Mouse (Mus musculus) hindbrain, embryonic 16.5 days (tissue): ENCODE data around the gene Tspyl2. TPM values are rescaled to one million over a fixed set of nuclear protein-coding genes. Genes with fewer than 3 reads are reported as not detected.
A peak's percentile ranks its signal among the peaks of the same experiment; 100 is the strongest.

Experiments used
- ATAC-seq: fragments of 200-750 bp; cut with Nextera tagmentation; 2 replicates; pipeline ENCODE4 v1.8.0; 2017; ENCODE audit warnings: moderate TSS enrichment, moderate library complexity
- H3K27ac ChIP-seq: fragments of 300-500 bp; sonication (generic); 2 replicates; pipeline ENCODE4 v1.5.1; 2014; ENCODE audit warnings: low read depth, mild to moderate bottlenecking, control low read depth, low read length, moderate library complexity
- H3K27me3 ChIP-seq: fragments of 300-500 bp; sonication (generic); replicated peaks from 2 replicates; pipeline ENCODE4 v1.6.1; 2014; ENCODE audit warnings: low read length; ENCODE audit not compliant: control insufficient read depth, insufficient read depth
- H3K36me3 ChIP-seq: fragments of 300-500 bp; sonication (generic); 2 replicates; pipeline ENCODE4 v1.6.1; 2014; ENCODE audit warnings: mild to moderate bottlenecking, low read length, moderate library complexity, mixed read lengths; ENCODE audit not compliant: control insufficient read depth, insufficient read depth
- H3K4me1 ChIP-seq: fragments of 300-500 bp; sonication (generic); 2 replicates; pipeline ENCODE4 v1.6.1; 2014; ENCODE audit warnings: low read depth, low read length; ENCODE audit not compliant: control insufficient read depth, insufficient read depth
- H3K4me2 ChIP-seq: fragments of 300-500 bp; sonication (generic); 2 replicates; pipeline ENCODE4 v1.6.1; 2014; ENCODE audit warnings: mild to moderate bottlenecking, low read length, control low read depth, moderate library complexity
- H3K4me3 ChIP-seq: fragments of 300-500 bp; sonication (generic); 2 replicates; pipeline ENCODE4 v1.5.1; 2014; ENCODE audit warnings: mild to moderate bottlenecking, low read length, control low read depth, moderate library complexity
- H3K9ac ChIP-seq: fragments of 300-500 bp; sonication (generic); 2 replicates; pipeline ENCODE4 v1.6.1; 2014; ENCODE audit warnings: low read depth, mild to moderate bottlenecking, control low read depth, low read length, moderate library complexity
- H3K9me3 ChIP-seq: fragments of 300-500 bp; sonication (generic); 2 replicates; pipeline ENCODE4 v1.6.1; 2014; ENCODE audit warnings: mild to moderate bottlenecking, low read length, moderate library complexity; ENCODE audit not compliant: control insufficient read depth
- WGBS: fragments of 180-500 bp; shearing (Covaris S2); extraction: QIAGEN DNeasy Blood & Tissue Kit; methylation state at CpG from one replicate; pipeline ENCODE4 v1.1.7; 2014; 5-methylcytosine and 5-hydroxymethylcytosine counted together
- polyA plus RNA-seq: library from polyadenylated mRNA; unstranded; fragments of >200 nt; fragmentation: Nextera tagmentation; extraction: Ambion mirVana; gene quantifications from 2 replicates; pipeline ENCODE4 v1.2.1, GENCODE M21; 2015

Gene Tspyl2
- polyA plus RNA-seq: 58.2 and 59.7 TPM in 2 replicates

DNA sequence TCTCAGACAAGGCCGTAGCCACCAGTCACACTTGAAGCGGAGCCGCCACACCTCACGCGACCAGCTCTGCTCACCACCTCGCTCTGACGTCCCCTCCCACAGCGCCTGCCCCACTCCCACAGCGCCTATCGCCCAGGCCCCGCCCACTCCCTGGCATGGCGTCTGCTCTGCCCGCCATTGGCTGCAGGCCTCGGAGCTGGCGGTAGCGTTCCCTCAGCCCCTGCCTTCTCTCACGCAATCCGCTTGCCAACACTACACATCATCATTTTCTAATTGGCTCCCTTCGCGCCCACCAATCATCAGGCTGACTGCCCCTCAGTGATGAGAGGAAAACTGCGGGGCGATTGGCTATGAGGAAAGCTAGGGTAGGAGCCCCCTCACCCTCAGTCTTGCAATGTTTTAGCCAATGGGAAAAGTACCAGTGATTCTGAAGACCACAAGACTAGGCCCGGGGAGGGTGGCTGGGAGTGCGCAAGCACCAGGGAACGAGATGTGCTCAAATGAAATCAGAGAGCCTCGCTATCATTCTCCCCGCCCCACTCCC, at the start of gene Tspyl2:
Gene Tspyl2 (minus strand): TSS at position 68 of the 544 bp plus-strand sequence.
- peaks cover 32% of the 10 kb centered on the region for H3K27me3 ChIP-seq
- peak within 1 kb of the TSS; percentile 90 for H3K27ac ChIP-seq
- H3K4me3 ChIP-seq: peak within 1 kb of the TSS; percentile 59
- H3K4me1 ChIP-seq: peaks cover 8% of the 10 kb centered on the region
- peak; percentile 97 for ATAC-seq
- H3K36me3 ChIP-seq: 0 out of 2 replicates have a peak, but pooled peaks cover 3% of the 10 kb centered on the region
- H3K9me3 ChIP-seq: no peaks in the 10 kb centered on the region
- 11% methylated on average over 26 of the region's 27 CpGs for WGBS
- peak within 1 kb of the TSS; percentile 83 for H3K9ac ChIP-seq
- H3K4me2 ChIP-seq: peak within 1 kb of the TSS; percentile 71

DNA sequence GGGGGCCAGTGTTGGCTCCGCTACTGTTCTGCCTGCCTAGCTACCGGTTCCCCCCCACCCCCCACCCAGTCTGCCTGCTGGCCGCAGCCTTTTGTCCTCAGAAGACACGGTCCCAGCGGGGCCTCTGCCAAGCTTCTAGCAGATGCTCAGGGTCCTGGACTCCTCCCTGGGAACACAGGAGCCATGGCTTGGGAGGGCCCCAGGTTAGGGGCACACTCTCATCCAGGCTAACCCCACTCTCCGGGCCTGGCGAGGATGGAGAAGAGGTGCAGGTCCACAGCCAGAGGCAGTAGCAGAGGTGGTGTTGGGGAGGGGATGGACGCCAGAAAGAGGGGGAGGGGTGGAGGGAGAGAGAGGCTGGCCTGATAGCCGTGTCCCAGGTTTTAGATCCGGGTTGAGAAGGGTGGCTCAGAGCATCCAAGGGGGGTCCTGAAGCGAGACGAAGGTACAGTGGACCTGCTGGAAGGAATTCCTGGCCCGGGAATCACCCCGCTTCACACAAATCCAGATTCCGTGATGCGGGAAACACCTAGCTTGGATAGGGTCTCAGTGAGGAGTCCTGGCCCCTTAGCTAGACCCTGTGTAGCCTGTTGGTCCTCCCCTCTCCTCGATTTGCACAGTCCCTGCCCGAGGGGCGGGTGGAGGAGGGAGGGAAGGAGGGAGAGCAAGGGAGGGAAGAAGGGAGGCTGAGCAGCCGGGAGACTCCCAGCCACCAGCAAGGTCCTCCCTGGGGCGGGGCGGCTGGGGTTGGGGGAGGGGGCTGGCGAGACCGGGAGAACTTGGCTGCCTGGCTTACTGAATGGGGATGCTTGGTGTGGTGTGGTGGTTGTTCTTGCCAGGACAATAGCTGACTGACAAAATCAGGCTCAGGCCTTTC, 26.4 kb upstream of the Tspyl2 start, which contains the start of gene Gpr173:
Gene Gpr173 (minus strand): TSS at position 308 of the 877 bp plus-strand sequence.
- no peaks in the 10 kb centered on the region for H3K36me3 ChIP-seq
- H3K27me3 ChIP-seq: peaks cover 4% of the 10 kb centered on the region; the same call in 1 of the 2 replicates
- peak within 1 kb of the TSS; percentile 71 for H3K9ac ChIP-seq
- WGBS: 10% methylated on average over 21 of the region's 24 CpGs
- H3K9me3 ChIP-seq: no peaks in the 10 kb centered on the region
- H3K4me2 ChIP-seq: peak within 1 kb of the TSS; percentile 48
- H3K4me3 ChIP-seq: peak within 1 kb of the TSS; percentile 53
- H3K4me1 ChIP-seq: peaks cover 5% of the 10 kb centered on the region; the same call in 1 of the 2 replicates
- peak within 1 kb of the TSS; percentile 86 for H3K27ac ChIP-seq
- peak; percentile 97 for ATAC-seq

DNA sequence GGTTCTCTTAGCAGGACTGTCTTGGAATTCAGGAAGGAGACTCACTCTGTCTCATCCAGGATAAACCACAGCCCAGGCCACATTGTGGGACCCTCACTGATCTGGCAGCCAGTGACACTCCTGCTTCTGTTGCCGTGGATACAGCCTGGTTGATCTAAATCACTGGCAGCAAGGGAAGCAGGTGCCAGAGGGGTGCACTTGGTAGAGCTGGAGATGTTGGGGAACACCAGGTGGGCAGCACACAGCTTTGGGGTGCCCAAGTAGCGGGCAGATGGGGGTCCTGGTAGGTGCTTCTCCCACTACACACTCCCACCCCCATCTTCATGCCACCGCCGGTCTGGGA, 25.8 kb upstream of the Tspyl2 start:
- H3K27me3 ChIP-seq: peaks cover 4% of the 10 kb centered on the region; the same call in 1 of the 2 replicates

DNA sequence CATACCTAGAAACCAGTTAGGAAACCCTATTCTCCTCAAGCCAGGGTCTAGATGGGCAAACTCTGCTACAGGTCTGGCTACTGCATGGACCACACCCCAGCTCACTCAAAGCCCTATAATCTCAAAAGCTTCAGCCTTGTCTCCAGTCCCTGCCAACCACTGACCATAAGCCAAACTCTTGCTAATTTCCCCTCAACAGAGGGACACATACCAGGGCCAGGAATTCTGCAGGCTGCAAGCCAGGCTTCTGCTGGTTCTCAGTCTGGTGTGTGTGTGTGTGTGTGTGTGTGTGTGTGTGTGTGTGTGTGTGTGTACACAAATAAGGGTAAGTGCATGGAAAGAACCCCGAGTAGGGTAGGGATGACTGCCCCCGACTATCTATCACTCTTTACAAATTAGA, 24.2 kb upstream of the Tspyl2 start:
- H3K4me2 ChIP-seq: peak overlapping the region; percentile 48
- ATAC-seq: no peak
- H3K9me3 ChIP-seq: no peaks in the 10 kb centered on the region
- H3K9ac ChIP-seq: no peak overlapping the region
- no peaks in the 10 kb centered on the region for H3K36me3 ChIP-seq
- H3K4me3 ChIP-seq: peak overlapping the region; percentile 24
- peaks cover 5% of the 10 kb centered on the region; the same call in 1 of the 2 replicates for H3K4me1 ChIP-seq
- peaks cover 4% of the 10 kb centered on the region; the same call in 1 of the 2 replicates for H3K27me3 ChIP-seq
- H3K27ac ChIP-seq: no peak overlapping the region
- WGBS: 57% methylated on average over 1 of the region's 2 CpGs

More for the DNA sequence above, 25.8 kb upstream of the Tspyl2 start:
- peak overlapping the region; percentile 53 for H3K4me3 ChIP-seq
- ATAC-seq: peak; percentile 44
- peak overlapping the region; percentile 71 for H3K9ac ChIP-seq
- H3K4me2 ChIP-seq: peak overlapping the region; percentile 48
- WGBS: 20% methylated on average over 3 of the region's 4 CpGs
- H3K27ac ChIP-seq: peak overlapping the region; percentile 86
- peaks cover 5% of the 10 kb centered on the region; the same call in 1 of the 2 replicates for H3K4me1 ChIP-seq
- H3K9me3 ChIP-seq: no peaks in the 10 kb centered on the region
- H3K36me3 ChIP-seq: no peaks in the 10 kb centered on the region

DNA sequence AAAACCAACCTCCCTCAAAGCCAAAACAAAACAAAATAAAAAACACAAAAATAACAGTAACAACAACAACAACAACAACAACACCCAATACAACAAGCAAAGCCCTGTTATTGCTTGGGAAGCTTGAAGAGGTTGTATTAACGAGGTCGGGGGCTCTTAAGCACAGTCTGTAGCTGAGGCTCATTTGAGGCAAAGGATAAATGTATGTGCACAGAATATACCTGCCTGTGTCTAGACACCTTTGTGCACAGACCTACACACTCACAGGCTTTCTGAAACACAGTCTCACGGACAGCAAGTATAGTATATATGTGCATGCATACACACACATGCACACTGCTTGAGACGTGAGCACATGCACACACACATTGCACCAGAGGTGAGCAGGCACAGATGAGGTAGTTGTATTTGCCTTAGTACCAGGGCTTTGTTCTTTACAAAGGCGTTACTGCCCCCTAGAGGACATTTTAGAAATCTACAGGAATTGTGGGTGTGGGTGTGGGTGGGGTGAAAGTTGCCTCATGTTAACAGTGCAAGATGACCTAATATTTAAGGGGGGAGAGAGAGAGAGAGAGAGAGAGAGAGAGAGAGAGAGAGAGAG, 10.4 kb upstream of the Tspyl2 start:
- H3K4me1 ChIP-seq: no peaks in the 10 kb centered on the region
- H3K4me3 ChIP-seq: no peak overlapping the region
- ATAC-seq: peak; percentile 83
- no peak overlapping the region for H3K27ac ChIP-seq
- H3K36me3 ChIP-seq: no peaks in the 10 kb centered on the region
- H3K27me3 ChIP-seq: 0 out of 2 replicates have a peak, but pooled peaks cover 5% of the 10 kb centered on the region
- H3K9me3 ChIP-seq: no peaks in the 10 kb centered on the region
- H3K9ac ChIP-seq: no peak overlapping the region
- 20% methylated on average over 5 of the region's 5 CpGs for WGBS
- no peak overlapping the region for H3K4me2 ChIP-seq

DNA sequence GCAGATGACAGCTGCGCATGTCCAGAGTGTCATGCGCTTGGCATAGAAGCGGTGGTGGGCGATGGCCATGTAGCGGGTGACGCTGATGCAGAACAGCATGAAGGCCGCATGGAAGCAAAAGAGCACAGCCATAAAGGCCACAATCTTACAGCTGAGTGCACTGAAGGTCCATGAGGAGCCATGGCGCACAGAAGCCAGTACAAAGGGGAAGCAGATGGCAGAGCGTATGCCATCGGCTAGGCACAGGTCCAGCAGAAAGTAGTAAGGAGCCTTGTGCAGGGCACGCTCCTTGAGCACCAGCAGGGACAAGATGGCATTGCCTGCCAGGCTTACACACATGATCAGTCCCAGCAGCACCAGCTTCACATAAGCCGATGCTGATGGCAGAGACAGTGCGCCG, 4.8 kb upstream of the Tspyl2 start:
- no peak overlapping the region for H3K9ac ChIP-seq
- 86% methylated on average over 14 of the region's 14 CpGs for WGBS
- no peaks in the 10 kb centered on the region for H3K4me1 ChIP-seq
- no peaks in the 10 kb centered on the region for H3K9me3 ChIP-seq
- H3K27me3 ChIP-seq: peaks cover 28% of the 10 kb centered on the region
- ATAC-seq: no peak
- no peak overlapping the region for H3K27ac ChIP-seq
- H3K36me3 ChIP-seq: no peaks in the 10 kb centered on the region
- no peak overlapping the region for H3K4me2 ChIP-seq
- H3K4me3 ChIP-seq: no peak overlapping the region

DNA sequence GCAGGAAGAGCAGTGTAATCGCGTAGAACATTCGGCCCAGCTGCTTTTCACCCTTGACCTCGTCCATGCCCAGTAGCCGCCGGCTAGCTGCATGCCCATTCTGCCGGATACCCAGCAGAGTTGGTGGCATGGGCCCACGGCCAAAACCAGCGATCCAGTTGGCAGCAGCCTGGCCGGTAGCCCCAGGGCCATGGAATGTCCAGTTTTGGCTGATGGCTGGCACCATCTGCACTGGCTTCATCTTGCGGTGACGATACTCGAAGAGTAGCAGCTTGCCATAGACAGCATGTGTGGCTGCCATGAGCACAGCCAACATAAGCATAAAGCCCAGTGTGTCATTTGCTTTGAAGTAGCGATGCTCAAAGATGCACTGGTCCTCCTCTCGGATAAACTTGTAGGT, 4.4 kb upstream of the Tspyl2 start:
- peak overlapping the region; percentile 17; the same call in 1 of the 2 replicates for H3K27ac ChIP-seq
- no peak overlapping the region for H3K4me3 ChIP-seq
- no peaks in the 10 kb centered on the region for H3K4me1 ChIP-seq
- H3K4me2 ChIP-seq: no peak overlapping the region
- H3K9me3 ChIP-seq: no peaks in the 10 kb centered on the region
- ATAC-seq: no peak
- H3K36me3 ChIP-seq: no peaks in the 10 kb centered on the region
- 89% methylated on average over 15 of the region's 15 CpGs for WGBS
- no peak overlapping the region for H3K9ac ChIP-seq
- peaks cover 28% of the 10 kb centered on the region for H3K27me3 ChIP-seq

DNA sequence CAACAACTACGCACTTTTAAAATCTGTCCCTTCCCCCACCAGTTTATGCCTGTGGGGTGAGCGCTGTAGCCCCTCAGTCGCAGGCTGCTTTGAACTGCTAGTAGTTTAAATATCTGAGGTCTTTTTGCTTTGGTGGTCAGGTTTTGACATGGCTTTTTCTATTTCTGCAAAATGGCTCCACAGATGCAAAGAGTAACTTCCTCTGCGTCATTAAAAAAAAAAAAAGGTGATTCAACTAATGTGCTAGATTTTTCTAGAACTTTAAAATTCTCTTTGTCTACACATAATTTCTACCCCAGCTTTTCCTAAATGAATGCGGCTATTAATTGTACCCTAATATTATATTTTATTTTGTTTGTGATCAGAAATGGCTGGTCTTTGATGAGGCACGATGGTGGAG, 678 bp upstream of the Tspyl2 start:
- H3K4me1 ChIP-seq: peaks cover 6% of the 10 kb centered on the region
- WGBS: 26% methylated on average over 6 of the region's 6 CpGs
- 0 out of 2 replicates have a peak, but pooled peaks cover 3% of the 10 kb centered on the region for H3K36me3 ChIP-seq
- peak overlapping the region; percentile 71 for H3K4me2 ChIP-seq
- H3K9me3 ChIP-seq: no peaks in the 10 kb centered on the region
- no peak for ATAC-seq
- peak overlapping the region; percentile 59 for H3K4me3 ChIP-seq
- H3K27me3 ChIP-seq: peaks cover 29% of the 10 kb centered on the region
- peak overlapping the region; percentile 90 for H3K27ac ChIP-seq
- H3K9ac ChIP-seq: peak overlapping the region; percentile 33
